ENCODE assay signal across 11 mouse cellular contexts in genomic region chr2:151964052-151964451, GRCm38 (mm10). TPM values are rescaled to one million over a fixed set of nuclear protein-coding genes. Genes with fewer than 3 reads are reported as not detected.
DNase-seq lines count a peak whose midpoint lies in the region; ATAC-seq lines count a peak whose summit lies in the region.
"Had no signal": no experiment of that assay in that cellular context is flagged by ENCODE, and none has a peak within 500 bp of the region (broad histone marks: within the 10 kb centered on the region; RNA-seq: fewer than 3 reads in every experiment).

No protein-coding gene starts in this region.

- DNase-seq in embryo, embryonic 10.5 days (ENCODE audit: low spot score): peak; percentile 43
- DNase-seq in embryo, embryonic 9.5 days (ENCODE audit: extremely low spot score): no peak
- DNase-seq in left cerebral cortex, postnatal 4 days: peak; percentile 40
- no peak for DNase-seq in left cerebral cortex, adult 11 months (ENCODE audit: low spot score)
- DNase-seq in limb, embryonic 10.5 days (ENCODE audit: low spot score): peak; percentile 39
- DNase-seq in retina, postnatal 7 days (ENCODE audit: low read depth, low spot score): peak; percentile 76
- no peak for DNase-seq in frontal cortex, postnatal 36 days (ENCODE audit: low spot score in 2 of 2)
- DNase-seq: adrenal gland, postnatal 14 days; cerebellum, postnatal 25 days had no signal

- no peak for ATAC-seq in liver, embryonic 12.5 days

- H3K4me3 ChIP-seq in limb, embryonic 10.5 days: 0 out of 2 replicates have a peak overlapping the region, but pooled peaks have one; percentile 13
- no peak overlapping the region for H3K4me3 ChIP-seq in liver, embryonic 12.5 days
- H3K4me3 ChIP-seq: megakaryocyte, embryonic 14.5 days had no signal

- H3K27me3 ChIP-seq in limb, embryonic 10.5 days (ENCODE audit: low read depth, poor library complexity, severe bottlenecking): peaks cover 8% of the 10 kb centered on the region
- H3K27me3 ChIP-seq in liver, embryonic 12.5 days (replicated peaks): no peaks in the 10 kb centered on the region
- H3K27me3 ChIP-seq: megakaryocyte, embryonic 14.5 days had no signal

- H3K36me3 ChIP-seq in limb, embryonic 10.5 days: peaks cover 16% of the 10 kb centered on the region
- peaks cover 10% of the 10 kb centered on the region for H3K36me3 ChIP-seq in liver, embryonic 12.5 days

- no peak overlapping the region for H3K9ac ChIP-seq in liver, embryonic 12.5 days

- no peak overlapping the region for H3K4me2 ChIP-seq in liver, embryonic 12.5 days

- no peaks in the 10 kb centered on the region for H3K9me3 ChIP-seq in limb, embryonic 10.5 days (replicated peaks)
- no peaks in the 10 kb centered on the region for H3K9me3 ChIP-seq in liver, embryonic 12.5 days (replicated peaks)
- H3K9me3 ChIP-seq: megakaryocyte, embryonic 14.5 days had no signal

- WGBS in limb, embryonic 10.5 days: 10% methylated on average over 9 of the region's 9 CpGs
- WGBS in liver, embryonic 12.5 days (ENCODE audit: insufficient replicate concordance): 37% methylated on average over 9 of the region's 9 CpGs

- peak overlapping the region; percentile 5; the same call in 1 of the 2 replicates for H3K27ac ChIP-seq in limb, embryonic 10.5 days
- no peak overlapping the region for H3K27ac ChIP-seq in liver, embryonic 12.5 days

- intact Hi-C loops in left cerebral cortex, postnatal 4 days (cut with DNase I): no loop called here

- peaks cover 67% of the 10 kb centered on the region for H3K4me1 ChIP-seq in limb, embryonic 10.5 days
- peaks cover 32% of the 10 kb centered on the region for H3K4me1 ChIP-seq in liver, embryonic 12.5 days

RNA-seq across cellular contexts. Expression of gene Fam110a, which starts 16.0 kb away (rescaled TPM):
- total RNA-seq in left cerebral cortex, postnatal 4 days (2021): 10 to 100 TPM; 19.0 to 20.5 TPM
- polyA plus RNA-seq in limb, embryonic 10.5 days (2016; fragmentation: Nextera tagmentation; extraction: Ambion mirVana): 35.0 and 37.9 TPM in 2 replicates
- 11.1 and 11.8 TPM in 2 replicates for polyA plus RNA-seq in liver, embryonic 12.5 days (2016; fragmentation: Nextera tagmentation; extraction: Ambion mirVana)

RNA-seq across cellular contexts. Expression of gene Slc52a3, which starts 32.3 kb away (rescaled TPM):
- total RNA-seq in left cerebral cortex, postnatal 4 days (2021): 1 to 10 TPM; 2.2 to 2.5 TPM
- 0.77 and 1.3 TPM in 2 replicates for polyA plus RNA-seq in limb, embryonic 10.5 days (2016; fragmentation: Nextera tagmentation; extraction: Ambion mirVana)
- 1.3 and 1.9 TPM in 2 replicates for polyA plus RNA-seq in liver, embryonic 12.5 days (2016; fragmentation: Nextera tagmentation; extraction: Ambion mirVana)

RNA-seq across cellular contexts. Expression of gene Angpt4, which starts 53.0 kb away (rescaled TPM):
- not detected for total RNA-seq in left cerebral cortex, postnatal 4 days (2021)
- 0.46 and 0.48 TPM in 2 replicates for polyA plus RNA-seq in limb, embryonic 10.5 days (2016; fragmentation: Nextera tagmentation; extraction: Ambion mirVana)
- polyA plus RNA-seq in liver, embryonic 12.5 days (2016; fragmentation: Nextera tagmentation; extraction: Ambion mirVana): 0.05 and 0.08 TPM in 2 replicates

Comparison
In these comparisons a context has a peak if more than half of its experiments do, and no peak if none do; other contexts are left out.
1. DNase-seq: peak in embryo, embryonic 10.5 days (single experiment), left cerebral cortex, postnatal 4 days (single experiment), limb, embryonic 10.5 days (single experiment) and retina, postnatal 7 days (single experiment); none in embryo, embryonic 9.5 days (single experiment), left cerebral cortex, adult 11 months (single experiment) and frontal cortex, postnatal 36 days (0 of 2).